Comparison of ENCODE assay signal across 28 mouse cellular contexts in the genomic region with DNA sequence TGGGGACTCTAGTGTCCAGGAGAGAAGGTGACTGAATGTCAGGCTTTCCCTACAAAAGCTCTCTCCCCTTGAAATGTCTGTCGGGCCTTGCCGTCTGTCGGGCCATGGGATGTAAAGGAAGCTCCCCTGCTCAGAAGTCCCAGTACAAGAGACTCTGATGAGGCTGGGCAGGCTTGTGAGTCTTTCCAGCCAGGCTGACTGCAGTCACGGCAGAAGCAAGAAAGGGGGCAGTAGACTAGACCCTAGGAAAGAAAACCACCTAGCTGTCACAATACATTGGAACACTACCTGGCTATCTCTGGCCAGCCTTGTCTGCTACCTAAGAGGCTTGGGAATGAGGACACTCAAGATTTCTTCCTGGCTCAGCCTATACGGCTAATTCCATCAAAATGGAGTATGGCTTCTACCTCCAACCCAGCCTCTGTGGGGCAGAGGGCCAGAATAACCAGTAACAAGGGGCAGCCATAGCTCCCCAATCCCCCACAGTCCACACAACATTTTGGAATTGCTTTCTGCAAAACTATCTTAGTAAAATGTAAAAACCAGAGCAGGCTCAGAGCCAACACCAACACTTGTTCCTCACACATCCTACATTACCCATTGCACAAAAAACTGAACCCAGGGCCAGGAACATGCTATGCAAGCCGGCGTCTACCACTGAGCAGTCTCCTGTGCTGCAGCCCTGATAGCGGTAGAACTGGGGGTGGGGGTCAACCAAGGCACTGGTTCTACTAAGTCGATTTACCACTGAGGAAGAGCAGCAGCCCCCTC. TPM values are rescaled to one million over a fixed set of nuclear protein-coding genes. Genes with fewer than 3 reads are reported as not detected.
A peak's percentile ranks its signal among the peaks of the same experiment; 100 is the strongest.
DNase-seq lines count a peak whose midpoint lies in the region; ATAC-seq and TF ChIP-seq lines count a peak whose summit lies in the region.
"Had no signal": no experiment of that assay in that cellular context is flagged by ENCODE, and none has a peak within 500 bp of the region (broad histone marks: within the 10 kb centered on the region; RNA-seq: fewer than 3 reads in every experiment).

No protein-coding gene starts in this region.

- no peak overlapping the region for H3K4me3 ChIP-seq in intestine, postnatal 0 days (ENCODE audit: low read depth, low read length)
- H3K4me3 ChIP-seq in intestine, embryonic 16.5 days (ENCODE audit: low read length), result no peak overlapping the region
- no peak overlapping the region for H3K4me3 ChIP-seq in ES-Bruce4 (ENCODE audit: low read depth, low read length)
- H3K4me3 ChIP-seq in ES-E14 (ENCODE audit: insufficient read depth in 1 of 2, low read depth in 1 of 2, low read length in 2 of 2, poor library complexity in 1 of 2, severe bottlenecking in 1 of 2), result no peak overlapping the region; a peak in 1 of 4 replicates
- H3K4me3 ChIP-seq: embryonic facial prominence, embryonic 15.5 days; forebrain, embryonic 13.5 days; heart, embryonic 15.5 days; hindbrain, embryonic 12.5 days; intestine, embryonic 15.5 days; limb, embryonic 15.5 days; midbrain, embryonic 12.5 days; myocyte; neural tube, embryonic 15.5 days had no signal

- no peak overlapping the region for H3K4me2 ChIP-seq in intestine, postnatal 0 days (replicated peaks; ENCODE audit: low read depth)
- H3K4me2 ChIP-seq in intestine, embryonic 16.5 days (ENCODE audit: low read depth, low read length), result no peak overlapping the region
- H3K4me2 ChIP-seq: embryonic facial prominence, embryonic 15.5 days; forebrain, embryonic 13.5 days; heart, embryonic 15.5 days; hindbrain, embryonic 12.5 days; intestine, embryonic 15.5 days; limb, embryonic 15.5 days; midbrain, embryonic 12.5 days; neural tube, embryonic 15.5 days had no signal

- H3K9me3 ChIP-seq in intestine, postnatal 0 days (ENCODE audit: control insufficient read depth), result no peaks in the 10 kb centered on the region
- H3K9me3 ChIP-seq in intestine, embryonic 16.5 days (ENCODE audit: control insufficient read depth, low read length), result no peaks in the 10 kb centered on the region
- H3K9me3 ChIP-seq in ES-Bruce4 (replicated peaks; ENCODE audit: control insufficient read depth, insufficient read depth, low read length, poor library complexity, severe bottlenecking) (no peaks in the 10 kb centered on the region), ES-E14 (ENCODE audit: control insufficient read depth, insufficient read depth, low read depth, low read length) (no peaks in the 10 kb centered on the region)
- H3K9me3 ChIP-seq: embryonic facial prominence, embryonic 15.5 days; forebrain, embryonic 13.5 days; heart, embryonic 15.5 days; hindbrain, embryonic 12.5 days; intestine, embryonic 15.5 days; limb, embryonic 15.5 days; midbrain, embryonic 12.5 days; neural tube, embryonic 15.5 days had no signal

- 82% methylated on average over 9 of the region's 9 CpGs for WGBS in intestine, postnatal 0 days
- WGBS in intestine, embryonic 16.5 days, result 84% methylated on average over 9 of the region's 9 CpGs

- in situ Hi-C loops in ES-E14 (cut with MboI; ENCODE audit: low sequenced_read_pairs in 2 of 2, unreplicated experiment in 2 of 2), result no loop called here

- ATAC-seq in intestine, postnatal 0 days, result no peak
- ATAC-seq in intestine, embryonic 16.5 days, result no peak
- no peak for ATAC-seq in CD4-positive, CD25-positive, alpha-beta regulatory T cell, adult 4 months
- ATAC-seq: forebrain, embryonic 13.5 days; intestine, embryonic 15.5 days had no signal

- no peak overlapping the region; the same call in 1 of the 2 replicates for H3K27ac ChIP-seq in intestine, postnatal 0 days (ENCODE audit: low read depth, low read length)
- no peak overlapping the region for H3K27ac ChIP-seq in intestine, embryonic 16.5 days (ENCODE audit: low read length)
- H3K27ac ChIP-seq in ES-Bruce4 (ENCODE audit: insufficient read depth, low read length) (peak overlapping the region; percentile 39), ES-E14 (ENCODE audit: insufficient read depth, low read depth, low read length, poor library complexity, severe bottlenecking) (0 out of 2 replicates have a peak overlapping the region, but pooled peaks have one; percentile 20)
- H3K27ac ChIP-seq: embryonic facial prominence, embryonic 15.5 days; forebrain, embryonic 13.5 days; heart, embryonic 15.5 days; hindbrain, embryonic 12.5 days; intestine, embryonic 15.5 days; limb, embryonic 15.5 days; midbrain, embryonic 12.5 days; neural tube, embryonic 15.5 days had no signal

- no peaks in the 10 kb centered on the region for H3K36me3 ChIP-seq in intestine, postnatal 0 days (ENCODE audit: control insufficient read depth, insufficient read depth)
- H3K36me3 ChIP-seq in intestine, embryonic 16.5 days (ENCODE audit: control insufficient read depth, insufficient read depth, low read length), result no peaks in the 10 kb centered on the region
- H3K36me3 ChIP-seq in ES-Bruce4 (ENCODE audit: control insufficient read depth, insufficient read depth, low read length, poor library complexity, severe bottlenecking) (peaks cover 2% of the 10 kb centered on the region; the same call in 1 of the 2 replicates), ES-E14 (ENCODE audit: control insufficient read depth, insufficient read depth, low read length, poor library complexity, severe bottlenecking) (peaks cover 17% of the 10 kb centered on the region)
- H3K36me3 ChIP-seq: embryonic facial prominence, embryonic 15.5 days; heart, embryonic 15.5 days; hindbrain, embryonic 12.5 days; intestine, embryonic 15.5 days; limb, embryonic 15.5 days; midbrain, embryonic 12.5 days; neural tube, embryonic 15.5 days had no signal

- DNase-seq in left cerebral cortex, postnatal 36 days (ENCODE audit: low spot score in 2 of 2), result peak; percentile 5 to 11
- no peak for DNase-seq in left cerebral cortex, postnatal 10 days (ENCODE audit: extremely low spot score in 1 of 2, low spot score in 2 of 2)
- no peak for DNase-seq in ES-E14 (ENCODE audit: low read depth, low spot score)
- no peak for DNase-seq in cerebellum, adult 18-20 months
- DNase-seq: adrenal gland, postnatal 36 days; cerebellum, postnatal 10 days; heart, adult 11 months; kidney, postnatal 10 days; lung, adult 18-20 months; lung, postnatal 4 days; thymus, adult 2 months had no signal

- TF ChIP-seq EP300 in ES-Bruce4 (IDR thresholded peaks at IDR 0.05; ENCODE audit: insufficient read depth, low read depth, low read length), result no peak

- H3K9ac ChIP-seq in intestine, postnatal 0 days (ENCODE audit: low read depth, low read length), result no peak overlapping the region
- no peak overlapping the region for H3K9ac ChIP-seq in intestine, embryonic 16.5 days (ENCODE audit: low read depth, low read length)
- H3K9ac ChIP-seq in ES-Bruce4 (ENCODE audit: low read depth, poor library complexity, severe bottlenecking), result no peak overlapping the region; the same call in 1 of the 2 replicates
- H3K9ac ChIP-seq in ES-E14 (ENCODE audit: insufficient read depth, low read depth, low read length, poor library complexity, severe bottlenecking), result no peak overlapping the region
- H3K9ac ChIP-seq: embryonic facial prominence, embryonic 15.5 days; forebrain, embryonic 13.5 days; heart, embryonic 15.5 days; hindbrain, embryonic 12.5 days; intestine, embryonic 15.5 days; limb, embryonic 15.5 days; midbrain, embryonic 12.5 days; neural tube, embryonic 15.5 days had no signal

- no peaks in the 10 kb centered on the region for H3K27me3 ChIP-seq in intestine, postnatal 0 days (replicated peaks; ENCODE audit: control insufficient read depth, insufficient read depth, low read length)
- no peaks in the 10 kb centered on the region for H3K27me3 ChIP-seq in intestine, embryonic 16.5 days (replicated peaks; ENCODE audit: control insufficient read depth, insufficient read depth, low read length)
- no peaks in the 10 kb centered on the region for H3K27me3 ChIP-seq in ES-Bruce4 (ENCODE audit: control insufficient read depth, insufficient read depth, low read length, poor library complexity, severe bottlenecking)
- H3K27me3 ChIP-seq: embryonic facial prominence, embryonic 15.5 days; heart, embryonic 15.5 days; hindbrain, embryonic 12.5 days; intestine, embryonic 15.5 days; limb, embryonic 15.5 days; midbrain, embryonic 12.5 days; neural tube, embryonic 15.5 days had no signal

- TF ChIP-seq POLR2A in ES-Bruce4 (IDR thresholded peaks at IDR 0.05; ENCODE audit: insufficient read depth, low read length), result no peak

- intact Hi-C loops in left cerebral cortex, postnatal 36 days (cut with DNase I), result no loop called here
- intact Hi-C loops in left cerebral cortex, postnatal 10 days (cut with DNase I), result no loop called here

- TF ChIP-seq CTCF in intestine, postnatal 0 days (IDR thresholded peaks at IDR 0.05; ENCODE audit: low read depth), result peak; percentile 29; the same call in 1 of the 2 replicates
- peak; percentile 40 for TF ChIP-seq CTCF in ES-Bruce4 (IDR thresholded peaks at IDR 0.05; ENCODE audit: low read depth, low read length)

- H3K4me1 ChIP-seq in intestine, postnatal 0 days (replicated peaks; ENCODE audit: control insufficient read depth, insufficient read depth, low read length), result 0 out of 2 replicates have a peak, but pooled peaks cover 3% of the 10 kb centered on the region
- H3K4me1 ChIP-seq in intestine, embryonic 16.5 days (ENCODE audit: control insufficient read depth, insufficient read depth, low read length), result peaks cover 29% of the 10 kb centered on the region
- H3K4me1 ChIP-seq in ES-Bruce4 (ENCODE audit: control insufficient read depth, insufficient read depth, low read length), result peaks cover 9% of the 10 kb centered on the region
- peaks cover 29 to 47% of the 10 kb centered on the region in 2 experiments for H3K4me1 ChIP-seq in ES-E14 (ENCODE audit: control insufficient read depth in 2 of 2, insufficient read depth in 2 of 2, low read length in 2 of 2, poor library complexity in 1 of 2)

RNA-seq across cellular contexts. Expression of a gene that starts 19.4 kb away (rescaled TPM):
- polyA plus RNA-seq in intestine, postnatal 0 days (2015; fragmentation: Nextera tagmentation; extraction: Ambion mirVana), result not detected in 2 replicates
- 0.32 TPM in 1 of 2 replicates, not detected in the other for polyA plus RNA-seq in intestine, embryonic 16.5 days (2015; fragmentation: Nextera tagmentation; extraction: Ambion mirVana)
- total RNA-seq in left cerebral cortex, postnatal 36 days (2021), result not detected
- not detected for total RNA-seq in left cerebral cortex, postnatal 10 days (2021)
- not detected in 2 replicates for polyA plus RNA-seq in ES-Bruce4 (2011; ENCODE audit: insufficient read depth, insufficient read length, low read depth, missing spikeins)
- 1.8 and 2.7 TPM in 2 replicates for total RNA-seq in ES-E14 (2012; rRNA removed)
- polyA plus RNA-seq in CD4-positive, CD25-positive, alpha-beta regulatory T cell, adult 4 months (2017; shearing (Covaris generic)), result not detected
- total RNA-seq: adrenal gland, postnatal 36 days; gastrocnemius, adult 8-10 months; layer of hippocampus, postnatal 14 days had no signal
- polyA plus RNA-seq: forebrain, embryonic 13.5 days; neural tube, embryonic 15.5 days; stomach, embryonic 14.5 days; thymus, adult 2 months; urinary bladder, adult 2 months had no signal

RNA-seq across cellular contexts. Expression of a gene that starts 29.2 kb away (rescaled TPM):
- polyA plus RNA-seq in intestine, postnatal 0 days (2015; fragmentation: Nextera tagmentation; extraction: Ambion mirVana), result 1.5 and 2.0 TPM in 2 replicates
- 3.8 and 4.0 TPM in 2 replicates for polyA plus RNA-seq in intestine, embryonic 16.5 days (2015; fragmentation: Nextera tagmentation; extraction: Ambion mirVana)
- total RNA-seq in left cerebral cortex, postnatal 36 days (2021), result under 1 TPM; 0.77 to 0.94 TPM
- total RNA-seq in left cerebral cortex, postnatal 10 days (2021), result under 1 TPM; 0.26 TPM
- 120 and 122 TPM in 2 replicates for polyA plus RNA-seq in ES-Bruce4 (2011; ENCODE audit: insufficient read depth, insufficient read length, low read depth, missing spikeins)
- total RNA-seq in ES-E14 (2012; rRNA removed), result 132 and 141 TPM in 2 replicates
- not detected for polyA plus RNA-seq in CD4-positive, CD25-positive, alpha-beta regulatory T cell, adult 4 months (2017; shearing (Covaris generic))
- total RNA-seq: gastrocnemius, adult 8-10 months had no signal
- polyA plus RNA-seq: thymus, adult 2 months had no signal

RNA-seq across cellular contexts. Expression of a gene that starts 30.2 kb away (rescaled TPM):
- polyA plus RNA-seq in intestine, postnatal 0 days (2015; fragmentation: Nextera tagmentation; extraction: Ambion mirVana), result 2.3 TPM in 2 replicates
- 1.9 and 2.5 TPM in 2 replicates for polyA plus RNA-seq in intestine, embryonic 16.5 days (2015; fragmentation: Nextera tagmentation; extraction: Ambion mirVana)
- total RNA-seq in left cerebral cortex, postnatal 36 days (2021), result not detected
- total RNA-seq in left cerebral cortex, postnatal 10 days (2021), result not detected
- 0.57 and 1.4 TPM in 2 replicates for polyA plus RNA-seq in ES-Bruce4 (2011; ENCODE audit: insufficient read depth, insufficient read length, low read depth, missing spikeins)
- 1.4 and 1.8 TPM in 2 replicates for total RNA-seq in ES-E14 (2012; rRNA removed)
- 10 to 100 TPM; 27.8 to 29.8 TPM for polyA plus RNA-seq in CD4-positive, CD25-positive, alpha-beta regulatory T cell, adult 4 months (2017; shearing (Covaris generic))
- total RNA-seq: adrenal gland, postnatal 36 days; gastrocnemius, adult 8-10 months; layer of hippocampus, postnatal 14 days had no signal
- polyA plus RNA-seq: forebrain, embryonic 13.5 days; heart, embryonic 15.5 days; hindbrain, embryonic 12.5 days; midbrain, embryonic 12.5 days; myocyte; neural tube, embryonic 15.5 days; stomach, embryonic 14.5 days had no signal

Comparison
In these comparisons a context has a peak if more than half of its experiments do, and no peak if none do; other contexts are left out.
1. DNase-seq: peak in left cerebral cortex, postnatal 36 days (2 of 2); none in left cerebral cortex, postnatal 10 days (0 of 2), ES-E14 (single experiment) and cerebellum, adult 18-20 months (0 of 2).
2. H3K27ac ChIP-seq: peak in ES-Bruce4 (single experiment) and ES-E14 (single experiment); none in intestine, postnatal 0 days (single experiment) and intestine, embryonic 16.5 days (single experiment).
3. RNA of a gene that starts 29.2 kb away (polyA plus RNA-seq): 120 to 122 TPM in ES-Bruce4; 3.8 to 4.0 TPM in intestine, embryonic 16.5 days, 1.5 to 2.0 TPM in intestine, postnatal 0 days and not detected in CD4-positive, CD25-positive, alpha-beta regulatory T cell, adult 4 months; every median in the first group is over 10 times any median in the second.